In genomic region chr12:87334886-87335285, GRCm38 (mm10) we compare ENCODE assay signal across 9 mouse cellular contexts. TPM values are rescaled to one million over a fixed set of nuclear protein-coding genes. Genes with fewer than 3 reads are reported as not detected.
A peak's percentile ranks its signal among the peaks of the same experiment; 100 is the strongest.
DNase-seq lines count a peak whose midpoint lies in the region; ATAC-seq and TF ChIP-seq lines count a peak whose summit lies in the region.
"Had no signal": no experiment of that assay in that cellular context is flagged by ENCODE, and none has a peak within 500 bp of the region (broad histone marks: within the 10 kb centered on the region; RNA-seq: fewer than 3 reads in every experiment).

No protein-coding gene starts in this region.

- H3K4me2 ChIP-seq in kidney, embryonic 16.5 days (replicated peaks; ENCODE audit: low read depth, low read length) = no peak overlapping the region
- no peak overlapping the region for H3K4me2 ChIP-seq in stomach, postnatal 0 days (replicated peaks; ENCODE audit: low read depth)
- no peak overlapping the region for H3K4me2 ChIP-seq in forebrain, embryonic 16.5 days (ENCODE audit: low read length)
- H3K4me2 ChIP-seq: midbrain, embryonic 12.5 days had no signal

- 38% methylated on average over 2 of the region's 2 CpGs for WGBS in kidney, adult 2 months
- 30% methylated on average over 2 of the region's 2 CpGs for WGBS in kidney, embryonic 16.5 days
- WGBS in stomach, postnatal 0 days = 34% methylated on average over 2 of the region's 2 CpGs
- WGBS in forebrain, embryonic 16.5 days = 18% methylated on average over 2 of the region's 2 CpGs

- H3K27ac ChIP-seq in kidney, adult 2 months (ENCODE audit: insufficient read depth, low read depth, low read length) = no peak overlapping the region
- no peak overlapping the region for H3K27ac ChIP-seq in kidney, embryonic 16.5 days (ENCODE audit: low read length)
- H3K27ac ChIP-seq in stomach, postnatal 0 days (replicated peaks) = no peak overlapping the region
- no peak overlapping the region for H3K27ac ChIP-seq in forebrain, embryonic 16.5 days (ENCODE audit: low read length)
- H3K27ac ChIP-seq: midbrain, embryonic 12.5 days had no signal

- peaks cover 7% of the 10 kb centered on the region for H3K4me1 ChIP-seq in kidney, adult 2 months (ENCODE audit: control insufficient read depth, insufficient read depth, low read length)
- 0 out of 2 replicates have a peak, but pooled peaks cover 5% of the 10 kb centered on the region for H3K4me1 ChIP-seq in kidney, embryonic 16.5 days (ENCODE audit: insufficient read depth, low read length)
- H3K4me1 ChIP-seq in stomach, postnatal 0 days (replicated peaks; ENCODE audit: control insufficient read depth, insufficient read depth) = no peaks in the 10 kb centered on the region
- H3K4me1 ChIP-seq in forebrain, embryonic 16.5 days (replicated peaks; ENCODE audit: control insufficient read depth, insufficient read depth, low read length) = peaks cover 9% of the 10 kb centered on the region

- no peaks in the 10 kb centered on the region for H3K9me3 ChIP-seq in kidney, embryonic 16.5 days (ENCODE audit: low read length)
- H3K9me3 ChIP-seq in stomach, postnatal 0 days (ENCODE audit: control insufficient read depth, low read length) = no peaks in the 10 kb centered on the region
- H3K9me3 ChIP-seq in forebrain, embryonic 16.5 days (ENCODE audit: control insufficient read depth, low read length) = no peaks in the 10 kb centered on the region
- H3K9me3 ChIP-seq: midbrain, embryonic 12.5 days had no signal

- no peak for TF ChIP-seq POLR2A in kidney, adult 2 months (IDR thresholded peaks at IDR 0.05; ENCODE audit: low read depth, low read length)

- TF ChIP-seq CTCF in kidney, adult 2 months (conservative IDR thresholded peaks at IDR 0.05; ENCODE audit: insufficient read depth, insufficient read length, low read depth, low read length) = 0 out of 2 replicates have a peak, but pooled peaks have one; percentile 14
- TF ChIP-seq CTCF in stomach, postnatal 0 days (IDR thresholded peaks at IDR 0.05; ENCODE audit: low read depth) = peak; percentile 77

- no peak for TF ChIP-seq EP300 in stomach, postnatal 0 days (optimal IDR thresholded peaks at IDR 0.05)

- H3K27me3 ChIP-seq in kidney, adult 2 months (replicated peaks; ENCODE audit: control insufficient read depth, insufficient read depth, low read length) = no peaks in the 10 kb centered on the region
- H3K27me3 ChIP-seq in kidney, embryonic 16.5 days (ENCODE audit: insufficient read depth, low read length) = no peaks in the 10 kb centered on the region
- no peaks in the 10 kb centered on the region for H3K27me3 ChIP-seq in stomach, postnatal 0 days (ENCODE audit: control insufficient read depth, insufficient read depth, low read length)
- H3K27me3 ChIP-seq in forebrain, embryonic 16.5 days (replicated peaks; ENCODE audit: control insufficient read depth, insufficient read depth, low read length) = no peaks in the 10 kb centered on the region

- DNase-seq in CD4-positive, CD25-positive, alpha-beta regulatory T cell, adult 2 months (ENCODE audit: low read depth, low spot score) = peak; percentile 49
- DNase-seq in kidney, adult 2 months = peak; percentile 37
- peak; percentile 19 for DNase-seq in thymus, postnatal 0 days (ENCODE audit: low spot score)
- DNase-seq in thymus, postnatal 36 days = no peak
- DNase-seq in stomach, postnatal 0 days (ENCODE audit: low spot score) = no peak

- H3K9ac ChIP-seq in kidney, embryonic 16.5 days (replicated peaks; ENCODE audit: low read length) = no peak overlapping the region
- no peak overlapping the region for H3K9ac ChIP-seq in stomach, postnatal 0 days (ENCODE audit: low read length)
- no peak overlapping the region for H3K9ac ChIP-seq in forebrain, embryonic 16.5 days (replicated peaks; ENCODE audit: low read depth, low read length)
- H3K9ac ChIP-seq: midbrain, embryonic 12.5 days had no signal

- no peak for ATAC-seq in CD4-positive, CD25-positive, alpha-beta regulatory T cell, adult 4 months
- ATAC-seq in kidney, embryonic 16.5 days (ENCODE audit: low FRiP score, low TSS enrichment) = no peak
- ATAC-seq in stomach, postnatal 0 days (ENCODE audit: low FRiP score, low TSS enrichment) = no peak
- no peak for ATAC-seq in forebrain, embryonic 16.5 days

- no peak overlapping the region for H3K4me3 ChIP-seq in kidney, adult 2 months (ENCODE audit: insufficient read depth, low read depth, low read length)
- no peak overlapping the region for H3K4me3 ChIP-seq in kidney, embryonic 16.5 days (ENCODE audit: low read length)
- no peak overlapping the region for H3K4me3 ChIP-seq in stomach, postnatal 0 days (ENCODE audit: low read depth, low read length)
- no peak overlapping the region for H3K4me3 ChIP-seq in forebrain, embryonic 16.5 days (replicated peaks; ENCODE audit: low read length)
- H3K4me3 ChIP-seq: midbrain, embryonic 12.5 days had no signal

- H3K36me3 ChIP-seq in kidney, adult 2 months (ENCODE audit: control insufficient read depth, insufficient read depth, low read length) = peaks cover 2% of the 10 kb centered on the region; the same call in 1 of the 2 replicates
- H3K36me3 ChIP-seq in kidney, embryonic 16.5 days (ENCODE audit: insufficient read depth, low read length) = 0 out of 2 replicates have a peak, but pooled peaks cover 3% of the 10 kb centered on the region
- no peaks in the 10 kb centered on the region; the same call in 1 of the 2 replicates for H3K36me3 ChIP-seq in stomach, postnatal 0 days (ENCODE audit: control insufficient read depth, insufficient read depth, low read length)
- no peaks in the 10 kb centered on the region for H3K36me3 ChIP-seq in forebrain, embryonic 16.5 days (ENCODE audit: control insufficient read depth, insufficient read depth)

RNA-seq across cellular contexts. Expression of gene Ism2, which starts 35.4 kb away (rescaled TPM):
- not detected for polyA plus RNA-seq in CD4-positive, CD25-positive, alpha-beta regulatory T cell, adult 4 months (2017; shearing (Covaris generic))
- polyA plus RNA-seq in kidney, adult 2 months (2012; rRNA removed) = 0.06 TPM in 1 of 2 replicates, not detected in the other
- 0.76 and 1.0 TPM in 2 replicates for polyA plus RNA-seq in kidney, embryonic 16.5 days (2015; fragmentation: Nextera tagmentation; extraction: Ambion mirVana)
- polyA plus RNA-seq in thymus, postnatal 0 days (2015; fragmentation: Nextera tagmentation; extraction: Ambion mirVana) = 0.06 and 0.07 TPM in 2 replicates
- 0.28 and 0.34 TPM in 2 replicates for polyA plus RNA-seq in stomach, postnatal 0 days (2015; fragmentation: Nextera tagmentation; extraction: Ambion mirVana)
- polyA plus RNA-seq in forebrain, embryonic 16.5 days (2015; fragmentation: Nextera tagmentation; extraction: Ambion mirVana) = 0.62 and 1.1 TPM in 2 replicates

RNA-seq across cellular contexts. Expression of gene Sptlc2, which starts 53.3 kb away (rescaled TPM):
- 10 to 100 TPM; 56.8 to 71.9 TPM for polyA plus RNA-seq in CD4-positive, CD25-positive, alpha-beta regulatory T cell, adult 4 months (2017; shearing (Covaris generic))
- polyA plus RNA-seq in kidney, adult 2 months (2012; rRNA removed) = 24.8 and 35.0 TPM in 2 replicates
- 84.9 and 86.9 TPM in 2 replicates for polyA plus RNA-seq in kidney, embryonic 16.5 days (2015; fragmentation: Nextera tagmentation; extraction: Ambion mirVana)
- 76.9 and 83.3 TPM in 2 replicates for polyA plus RNA-seq in thymus, postnatal 0 days (2015; fragmentation: Nextera tagmentation; extraction: Ambion mirVana)
- 201 and 204 TPM in 2 replicates for polyA plus RNA-seq in stomach, postnatal 0 days (2015; fragmentation: Nextera tagmentation; extraction: Ambion mirVana)
- polyA plus RNA-seq in forebrain, embryonic 16.5 days (2015; fragmentation: Nextera tagmentation; extraction: Ambion mirVana) = 60.6 and 67.6 TPM in 2 replicates

Comparison
In these comparisons a context has a peak if more than half of its experiments do, and no peak if none do; other contexts are left out.
1. DNase-seq: peak in CD4-positive, CD25-positive, alpha-beta regulatory T cell, adult 2 months (single experiment), kidney, adult 2 months (single experiment) and thymus, postnatal 0 days (single experiment); none in thymus, postnatal 36 days (0 of 2) and stomach, postnatal 0 days (single experiment).